Mouse (Mus musculus): ENCODE measurements at regions not wholly inside any gene's neighbourhood (a gene's known extent, or its start where the extent isn't known, plus 50 kb on each side); places are given as distances from the start of the nearest gene placed in this dataset.

GRCm38 (mm10) chr14:99617374-99617773 is 318.9 kb downstream of the Klf5 start:
- no peak overlapping the region for H3K4me3 ChIP-seq
- no peak overlapping the region for H3K4me2 ChIP-seq
- no peaks in the 10 kb centered on the region for H3K27me3 ChIP-seq (replicated peaks)
- WGBS = 37% methylated on average over 2 of the region's 2 CpGs
- H3K27ac ChIP-seq (replicated peaks) = no peak overlapping the region
- ATAC-seq (ENCODE audit: extremely low read depth, insufficient number of reproducible peaks, low FRiP score, low TSS enrichment) = no peak
- no peaks in the 10 kb centered on the region for H3K36me3 ChIP-seq
- H3K9me3 ChIP-seq = no peaks in the 10 kb centered on the region
- peaks cover 11% of the 10 kb centered on the region for H3K4me1 ChIP-seq
- H3K9ac ChIP-seq = no peak overlapping the region

GRCm38 (mm10) chr14:99621538-99621937 is 323.0 kb downstream of the Klf5 start:
- no peak overlapping the region for H3K9ac ChIP-seq
- no peaks in the 10 kb centered on the region for H3K36me3 ChIP-seq
- H3K27me3 ChIP-seq (replicated peaks) = no peaks in the 10 kb centered on the region
- no peak overlapping the region for H3K4me3 ChIP-seq
- no peak for ATAC-seq (ENCODE audit: extremely low read depth, insufficient number of reproducible peaks, low FRiP score, low TSS enrichment)
- H3K27ac ChIP-seq (replicated peaks) = no peak overlapping the region
- H3K9me3 ChIP-seq = no peaks in the 10 kb centered on the region
- no peak overlapping the region for H3K4me2 ChIP-seq
- H3K4me1 ChIP-seq = peaks cover 10% of the 10 kb centered on the region
- WGBS = 75% methylated on average over 3 of the region's 3 CpGs

- Histone ChIP-seq H3K4me3 (no peak overlapping the region), H3K9ac (no peak overlapping the region), H3K4me2 (no peak overlapping the region), H3K9me3 (no peaks in the 10 kb centered on the region), H3K36me3 (no peaks in the 10 kb centered on the region), H3K4me1 (no peaks in the 10 kb centered on the region), H3K27ac (replicated peaks) (no peak overlapping the region), H3K27me3 (replicated peaks) (no peaks in the 10 kb centered on the region)
- ATAC-seq (ENCODE audit: extremely low read depth, insufficient number of reproducible peaks, low FRiP score, low TSS enrichment) = no peak
- WGBS = 67% methylated on average over 10 of the region's 10 CpGs
These were observed 326.2 kb downstream of the Klf5 start for GRCm38 (mm10) chr14:99624380-99625327.

- H3K27ac ChIP-seq (replicated peaks) = no peak overlapping the region
- H3K36me3 ChIP-seq = no peaks in the 10 kb centered on the region
- no peaks in the 10 kb centered on the region for H3K27me3 ChIP-seq (replicated peaks)
- no peaks in the 10 kb centered on the region for H3K9me3 ChIP-seq
- WGBS = 68% methylated on average over 1 of the region's 1 CpGs
- H3K9ac ChIP-seq = no peak overlapping the region
- H3K4me2 ChIP-seq = no peak overlapping the region
- ATAC-seq (ENCODE audit: extremely low read depth, insufficient number of reproducible peaks, low FRiP score, low TSS enrichment) = no peak
- H3K4me3 ChIP-seq = no peak overlapping the region
- H3K4me1 ChIP-seq = no peaks in the 10 kb centered on the region
These were observed 329.1 kb downstream of the Klf5 start for GRCm38 (mm10) chr14:99627615-99628014.

GRCm38 (mm10) chr14:99631092-99631491 is 332.6 kb downstream of the Klf5 start:
- no peaks in the 10 kb centered on the region for H3K4me1 ChIP-seq
- no peaks in the 10 kb centered on the region for H3K27me3 ChIP-seq (replicated peaks)
- H3K4me3 ChIP-seq = no peak overlapping the region
- H3K27ac ChIP-seq (replicated peaks) = no peak overlapping the region
- no peaks in the 10 kb centered on the region for H3K9me3 ChIP-seq
- no peak overlapping the region for H3K9ac ChIP-seq
- H3K4me2 ChIP-seq = no peak overlapping the region
- 36% methylated on average over 10 of the region's 10 CpGs for WGBS
- ATAC-seq (ENCODE audit: extremely low read depth, insufficient number of reproducible peaks, low FRiP score, low TSS enrichment) = no peak
- H3K36me3 ChIP-seq = no peaks in the 10 kb centered on the region

- Histone ChIP-seq H3K4me1 (no peaks in the 10 kb centered on the region), H3K9ac (no peak overlapping the region), H3K4me2 (no peak overlapping the region), H3K4me3 (no peak overlapping the region), H3K27ac (replicated peaks) (no peak overlapping the region), H3K9me3 (no peaks in the 10 kb centered on the region), H3K27me3 (replicated peaks) (0 out of 2 replicates have a peak, but pooled peaks cover 3% of the 10 kb centered on the region), H3K36me3 (no peaks in the 10 kb centered on the region)
- WGBS = 46% methylated on average over 4 of the region's 4 CpGs
- ATAC-seq (ENCODE audit: extremely low read depth, insufficient number of reproducible peaks, low FRiP score, low TSS enrichment) = no peak
These were observed 334.0 kb downstream of the Klf5 start for GRCm38 (mm10) chr14:99632444-99632843.

GRCm38 (mm10) chr14:99635556-99636150 is 337.2 kb downstream of the Klf5 start:
- no peak overlapping the region for H3K4me3 ChIP-seq
- no peak overlapping the region for H3K27ac ChIP-seq (replicated peaks)
- no peak overlapping the region for H3K4me2 ChIP-seq
- H3K9me3 ChIP-seq = no peaks in the 10 kb centered on the region
- H3K9ac ChIP-seq = no peak overlapping the region
- no peaks in the 10 kb centered on the region for H3K4me1 ChIP-seq
- ATAC-seq (ENCODE audit: extremely low read depth, insufficient number of reproducible peaks, low FRiP score, low TSS enrichment) = no peak; the same call in 1 of the 2 replicates
- H3K36me3 ChIP-seq = no peaks in the 10 kb centered on the region
- H3K27me3 ChIP-seq (replicated peaks) = 0 out of 2 replicates have a peak, but pooled peaks cover 3% of the 10 kb centered on the region
- WGBS = 56% methylated on average over 4 of the region's 4 CpGs

- no peaks in the 10 kb centered on the region for H3K4me1 ChIP-seq
- no peak for ATAC-seq (ENCODE audit: extremely low read depth, insufficient number of reproducible peaks, low FRiP score, low TSS enrichment)
- H3K9ac ChIP-seq = no peak overlapping the region
- H3K9me3 ChIP-seq = no peaks in the 10 kb centered on the region
- 79% methylated on average over 15 of the region's 15 CpGs for WGBS
- no peak overlapping the region for H3K4me2 ChIP-seq
- no peak overlapping the region for H3K4me3 ChIP-seq
- 0 out of 2 replicates have a peak, but pooled peaks cover 3% of the 10 kb centered on the region for H3K27me3 ChIP-seq (replicated peaks)
- H3K27ac ChIP-seq (replicated peaks) = no peak overlapping the region
- no peaks in the 10 kb centered on the region for H3K36me3 ChIP-seq
These were observed 343.3 kb downstream of the Klf5 start for GRCm38 (mm10) chr14:99641475-99642453.

- Histone ChIP-seq H3K27ac (replicated peaks) (no peak overlapping the region), H3K27me3 (replicated peaks) (no peaks in the 10 kb centered on the region), H3K9me3 (no peaks in the 10 kb centered on the region), H3K9ac (no peak overlapping the region), H3K4me1 (no peaks in the 10 kb centered on the region), H3K4me2 (no peak overlapping the region), H3K4me3 (no peak overlapping the region), H3K36me3 (no peaks in the 10 kb centered on the region)
- WGBS = 79% methylated on average over 3 of the region's 3 CpGs
- ATAC-seq (ENCODE audit: extremely low read depth, insufficient number of reproducible peaks, low FRiP score, low TSS enrichment) = no peak
These were observed 347.8 kb downstream of the Klf5 start for GRCm38 (mm10) chr14:99646323-99646722.

GRCm38 (mm10) chr14:99674399-99674798 is 375.9 kb downstream of the Klf5 start:
- WGBS = 80% methylated on average over 3 of the region's 3 CpGs
- ATAC-seq (ENCODE audit: extremely low read depth, insufficient number of reproducible peaks, low FRiP score, low TSS enrichment) = no peak
- H3K4me1 ChIP-seq = no peaks in the 10 kb centered on the region
- H3K9ac ChIP-seq = no peak overlapping the region
- no peaks in the 10 kb centered on the region for H3K9me3 ChIP-seq
- no peaks in the 10 kb centered on the region for H3K27me3 ChIP-seq (replicated peaks)
- no peak overlapping the region for H3K4me3 ChIP-seq
- H3K4me2 ChIP-seq = no peak overlapping the region
- H3K36me3 ChIP-seq = no peaks in the 10 kb centered on the region
- H3K27ac ChIP-seq (replicated peaks) = no peak overlapping the region
